Mouse (Mus musculus) neural tube, embryonic 15.5 days (tissue): ENCODE results near the gene Ifnar2. TPM values are rescaled to one million over a fixed set of nuclear protein-coding genes. Genes with fewer than 3 reads are reported as not detected.
A peak's percentile ranks its signal among the peaks of the same experiment; 100 is the strongest.

Experiments used
- ATAC-seq: fragments of 200-750 bp; cut with Nextera tagmentation; 2 replicates; pipeline ENCODE4 v1.8.0; 2017; ENCODE audit warnings: mild to moderate bottlenecking, moderate TSS enrichment, moderate library complexity; ENCODE audit not compliant: low FRiP score
- H3K27ac ChIP-seq: fragments of 300-500 bp; sonication (generic); replicated peaks from 2 replicates; pipeline ENCODE4 v1.5.1; 2015; ENCODE audit warnings: mild to moderate bottlenecking, inconsistent platforms
- H3K27me3 ChIP-seq: fragments of 300-500 bp; sonication (generic); replicated peaks from 2 replicates; pipeline ENCODE4 v1.6.1; 2015; ENCODE audit warnings: inconsistent platforms
- H3K36me3 ChIP-seq: fragments of 300-500 bp; sonication (generic); 2 replicates; pipeline ENCODE4 v1.6.1; 2015; ENCODE audit warnings: inconsistent platforms
- H3K4me1 ChIP-seq: fragments of 300-500 bp; sonication (generic); 2 replicates; pipeline ENCODE4 v1.6.1; 2015; ENCODE audit warnings: inconsistent platforms
- H3K4me2 ChIP-seq: fragments of 300-500 bp; sonication (generic); 2 replicates; pipeline ENCODE4 v1.6.1; 2015; ENCODE audit warnings: inconsistent platforms, mild to moderate bottlenecking, moderate library complexity
- H3K4me3 ChIP-seq: fragments of 300-500 bp; sonication (generic); replicated peaks from 2 replicates; pipeline ENCODE4 v1.5.1; 2015; ENCODE audit warnings: mild to moderate bottlenecking, inconsistent platforms
- H3K9ac ChIP-seq: fragments of 300-500 bp; sonication (generic); replicated peaks from 2 replicates; pipeline ENCODE4 v1.6.1; 2015; ENCODE audit warnings: mild to moderate bottlenecking, inconsistent platforms
- H3K9me3 ChIP-seq: fragments of 300-500 bp; sonication (generic); replicated peaks from 2 replicates; pipeline ENCODE4 v1.6.1; 2016; ENCODE audit warnings: inconsistent platforms
- WGBS: fragments of 180-500 bp; shearing (Covaris S2); methylation state at CpG from one replicate; pipeline ENCODE4 v1.1.7; 2015; ENCODE audit warnings: mixed read lengths; 5-methylcytosine and 5-hydroxymethylcytosine counted together
- polyA plus RNA-seq: library from polyadenylated mRNA; unstranded; fragments of >200 nt; fragmentation: Nextera tagmentation; extraction: Ambion mirVana; gene quantifications from 2 replicates; pipeline ENCODE4 v1.2.1, GENCODE M21; 2015

Gene Ifnar2
- polyA plus RNA-seq, 1 experiment from 2014 or later: 42.3 TPM

- Histone ChIP-seq H3K9ac (no peak overlapping the region), H3K4me2 (peak overlapping the region; percentile 15; the same call in 1 of the 2 replicates)
- WGBS: 45% methylated on average over 14 of the region's 14 CpGs
These were observed 24.4 kb upstream of the Ifnar2 start for GRCm38 (mm10) chr16:91348264-91348565.

DNA sequence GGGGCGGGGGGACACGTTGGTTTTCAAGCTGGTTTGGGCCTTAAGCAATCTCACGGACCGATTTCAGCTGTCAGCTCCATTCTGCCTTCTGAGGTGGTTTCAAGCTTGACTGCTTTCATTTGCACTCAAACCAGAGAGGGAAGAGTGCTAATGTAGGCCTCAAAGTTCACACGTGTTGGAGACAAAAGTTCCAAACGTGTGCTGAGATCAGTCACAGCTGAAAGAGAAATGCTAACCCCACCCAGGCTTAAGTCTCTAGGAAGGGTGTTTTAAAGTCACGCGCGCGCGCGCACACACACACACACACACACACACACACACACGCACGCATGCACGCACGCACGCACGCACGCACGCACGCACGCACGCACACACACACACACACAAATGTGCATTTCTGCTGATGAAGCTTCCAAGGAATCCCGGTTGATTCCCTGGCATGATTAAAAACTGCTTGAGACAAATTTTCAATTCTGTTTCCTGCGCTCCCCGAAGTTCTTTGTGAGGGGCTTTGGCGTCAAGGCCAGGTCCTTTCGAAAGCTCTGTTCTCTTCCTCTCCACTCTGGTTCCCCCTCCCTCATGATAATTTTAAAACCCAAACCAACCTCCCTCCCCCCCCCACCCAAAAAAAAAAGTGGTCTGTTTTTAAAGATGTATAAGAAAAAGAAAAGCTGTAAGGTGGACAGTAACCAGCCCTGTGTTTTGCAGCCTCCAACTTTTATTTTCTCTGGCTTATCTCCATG is 23.8 kb upstream of the Ifnar2 start:
- H3K9me3 ChIP-seq: no peaks in the 10 kb centered on the region

More at GRCm38 (mm10) chr16:91348264-91348565, 24.4 kb upstream of the Ifnar2 start:
- Histone ChIP-seq H3K4me3 (no peak overlapping the region), H3K27me3 (peaks cover 56% of the 10 kb centered on the region), H3K27ac (no peak overlapping the region), H3K9me3 (no peaks in the 10 kb centered on the region), H3K36me3 (no peaks in the 10 kb centered on the region), H3K4me1 (peaks cover 13% of the 10 kb centered on the region)
- no peak for ATAC-seq

DNA sequence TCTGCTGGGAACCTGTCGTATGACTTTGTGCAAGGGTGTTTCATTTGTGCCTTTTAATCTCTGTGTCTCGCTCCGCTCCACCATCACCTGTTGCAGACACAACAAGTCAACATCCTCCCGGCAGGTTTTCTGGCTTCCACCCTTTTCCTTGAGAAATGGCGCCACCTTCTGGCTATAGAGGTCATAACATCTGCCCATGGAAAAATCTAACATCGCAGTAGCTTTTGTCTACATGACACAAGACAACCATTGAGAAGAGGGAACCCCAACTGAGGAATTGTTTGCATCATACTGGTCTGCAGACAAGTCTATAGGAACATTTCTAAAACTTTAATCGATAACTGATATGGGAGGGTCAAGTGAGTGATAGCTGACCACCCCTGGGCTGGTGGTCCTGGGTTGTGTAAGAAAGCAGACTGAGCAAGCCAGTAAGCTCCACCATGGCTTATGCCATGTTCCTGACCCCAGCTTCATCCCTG is 20.5 kb upstream of the Ifnar2 start:
- Histone ChIP-seq H3K4me1 (peaks cover 13% of the 10 kb centered on the region), H3K36me3 (no peaks in the 10 kb centered on the region), H3K9me3 (no peaks in the 10 kb centered on the region), H3K4me2 (no peak overlapping the region), H3K27me3 (peaks cover 59% of the 10 kb centered on the region), H3K27ac (no peak overlapping the region), H3K9ac (no peak overlapping the region), H3K4me3 (no peak overlapping the region)
- no peak for ATAC-seq
- 2% methylated on average over 7 of the region's 7 CpGs for WGBS

More for the DNA sequence above, 23.8 kb upstream of the Ifnar2 start:
- 73% methylated on average over 28 of the region's 28 CpGs for WGBS
- H3K36me3 ChIP-seq: no peaks in the 10 kb centered on the region
- no peak overlapping the region for H3K27ac ChIP-seq
- peaks cover 58% of the 10 kb centered on the region for H3K27me3 ChIP-seq
- H3K4me1 ChIP-seq: peaks cover 13% of the 10 kb centered on the region
- no peak overlapping the region for H3K4me3 ChIP-seq
- 0 out of 2 replicates have a peak overlapping the region, but pooled peaks have one; percentile 15 for H3K4me2 ChIP-seq
- no peak for ATAC-seq
- no peak overlapping the region for H3K9ac ChIP-seq

- Histone ChIP-seq H3K27me3 (peaks cover 59% of the 10 kb centered on the region), H3K9me3 (no peaks in the 10 kb centered on the region), H3K36me3 (no peaks in the 10 kb centered on the region), H3K4me1 (peaks cover 11% of the 10 kb centered on the region), H3K4me3 (no peak overlapping the region), H3K4me2 (no peak overlapping the region), H3K9ac (no peak overlapping the region), H3K27ac (no peak overlapping the region)
- 73% methylated on average over 7 of the region's 7 CpGs for WGBS
- ATAC-seq: no peak
These were observed 19.8 kb upstream of the Ifnar2 start for GRCm38 (mm10) chr16:91352749-91353148.

GRCm38 (mm10) chr16:91353177-91353576 is 19.4 kb upstream of the Ifnar2 start:
- Histone ChIP-seq H3K9ac (no peak overlapping the region), H3K4me2 (no peak overlapping the region), H3K36me3 (no peaks in the 10 kb centered on the region), H3K4me3 (no peak overlapping the region), H3K27me3 (peaks cover 57% of the 10 kb centered on the region), H3K9me3 (no peaks in the 10 kb centered on the region), H3K27ac (no peak overlapping the region), H3K4me1 (peaks cover 7% of the 10 kb centered on the region)
- no peak for ATAC-seq
- WGBS: 85% methylated on average over 6 of the region's 6 CpGs

DNA sequence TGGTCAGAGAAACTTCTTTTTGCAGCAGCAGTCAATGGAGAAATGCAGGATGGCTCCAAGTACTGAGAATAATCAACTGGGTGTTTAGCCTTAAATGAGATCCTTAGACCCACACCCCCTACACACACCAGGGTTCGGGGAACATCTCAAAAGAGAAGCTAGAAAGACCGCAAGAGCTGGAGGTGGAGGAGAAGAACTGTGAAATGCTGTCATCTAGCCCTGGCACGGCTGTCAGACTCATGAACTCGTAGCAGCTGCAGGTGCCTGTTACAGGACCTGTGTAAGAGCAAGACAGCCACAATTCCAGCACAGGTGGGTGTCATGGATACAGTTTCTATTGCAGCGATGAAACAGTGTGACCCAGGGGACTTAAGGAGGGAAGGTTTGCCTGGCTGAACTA is 18.9 kb upstream of the Ifnar2 start:
- H3K4me2 ChIP-seq: no peak overlapping the region
- peaks cover 57% of the 10 kb centered on the region for H3K27me3 ChIP-seq
- no peak overlapping the region for H3K4me3 ChIP-seq
- H3K9me3 ChIP-seq: no peaks in the 10 kb centered on the region
- H3K4me1 ChIP-seq: peaks cover 4% of the 10 kb centered on the region; the same call in 1 of the 2 replicates
- H3K27ac ChIP-seq: no peak overlapping the region
- no peak overlapping the region for H3K9ac ChIP-seq
- ATAC-seq: no peak
- no peaks in the 10 kb centered on the region for H3K36me3 ChIP-seq
- 77% methylated on average over 5 of the region's 5 CpGs for WGBS

DNA sequence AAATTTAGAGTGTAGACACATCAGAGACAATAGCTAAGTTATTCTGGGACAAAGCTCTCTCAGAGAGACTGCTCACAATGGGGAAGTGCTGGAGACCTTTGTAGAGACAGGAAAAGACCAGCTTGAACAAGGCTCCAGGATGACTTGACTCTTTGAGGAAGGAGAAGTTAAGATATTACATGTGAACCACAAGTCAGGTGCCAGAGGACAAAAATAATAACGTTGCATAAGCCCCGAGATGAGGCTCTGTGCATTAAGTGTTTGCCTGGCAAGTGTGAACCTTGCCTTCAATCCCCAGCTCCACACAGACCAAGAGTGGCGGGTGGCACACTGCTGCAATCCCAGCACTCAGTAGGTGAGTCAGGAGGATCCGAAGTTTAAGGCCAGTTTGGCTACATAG is 18.0 kb upstream of the Ifnar2 start:
- Histone ChIP-seq H3K4me1 (peaks cover 3% of the 10 kb centered on the region; the same call in 1 of the 2 replicates), H3K4me3 (no peak overlapping the region), H3K36me3 (no peaks in the 10 kb centered on the region), H3K9ac (no peak overlapping the region), H3K27ac (no peak overlapping the region), H3K9me3 (no peaks in the 10 kb centered on the region), H3K4me2 (no peak overlapping the region), H3K27me3 (peaks cover 57% of the 10 kb centered on the region)
- 84% methylated on average over 4 of the region's 4 CpGs for WGBS
- ATAC-seq: no peak

DNA sequence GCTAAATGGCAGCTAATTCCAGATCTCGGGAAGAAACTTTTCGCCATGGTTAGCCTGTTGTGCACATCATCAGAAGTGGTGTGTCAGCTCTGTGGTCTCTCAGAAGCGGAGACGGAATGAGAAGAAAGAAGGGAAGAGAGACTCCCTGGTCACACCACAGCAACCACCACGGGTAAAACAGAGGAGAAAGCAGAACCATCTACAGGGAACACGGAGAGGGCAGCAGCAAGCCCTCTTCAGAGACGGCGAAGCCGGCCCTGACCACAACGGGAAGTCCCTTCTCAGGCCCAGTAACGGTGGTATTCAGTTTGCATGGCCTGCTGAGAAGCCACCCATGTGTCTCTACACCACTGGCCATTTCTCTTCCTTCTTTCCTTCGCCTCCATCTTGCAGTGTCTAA is 17.4 kb upstream of the Ifnar2 start:
- H3K27me3 ChIP-seq: peaks cover 54% of the 10 kb centered on the region
- WGBS: 74% methylated on average over 12 of the region's 12 CpGs
- no peak for ATAC-seq

GRCm38 (mm10) chr16:91356760-91357525 is 15.6 kb upstream of the Ifnar2 start:
- 77% methylated on average over 10 of the region's 10 CpGs for WGBS
- Histone ChIP-seq H3K36me3 (no peaks in the 10 kb centered on the region), H3K9me3 (no peaks in the 10 kb centered on the region), H3K27ac (no peak overlapping the region), H3K4me3 (no peak overlapping the region), H3K4me2 (no peak overlapping the region), H3K27me3 (peaks cover 37% of the 10 kb centered on the region), H3K9ac (no peak overlapping the region), H3K4me1 (peaks cover 3% of the 10 kb centered on the region; the same call in 1 of the 2 replicates)
- ATAC-seq: no peak

More for the DNA sequence above, 17.4 kb upstream of the Ifnar2 start:
- no peaks in the 10 kb centered on the region for H3K9me3 ChIP-seq
- H3K36me3 ChIP-seq: no peaks in the 10 kb centered on the region
- H3K27ac ChIP-seq: no peak overlapping the region
- no peak overlapping the region for H3K9ac ChIP-seq
- H3K4me3 ChIP-seq: no peak overlapping the region
- H3K4me1 ChIP-seq: peaks cover 3% of the 10 kb centered on the region; the same call in 1 of the 2 replicates
- H3K4me2 ChIP-seq: no peak overlapping the region

DNA sequence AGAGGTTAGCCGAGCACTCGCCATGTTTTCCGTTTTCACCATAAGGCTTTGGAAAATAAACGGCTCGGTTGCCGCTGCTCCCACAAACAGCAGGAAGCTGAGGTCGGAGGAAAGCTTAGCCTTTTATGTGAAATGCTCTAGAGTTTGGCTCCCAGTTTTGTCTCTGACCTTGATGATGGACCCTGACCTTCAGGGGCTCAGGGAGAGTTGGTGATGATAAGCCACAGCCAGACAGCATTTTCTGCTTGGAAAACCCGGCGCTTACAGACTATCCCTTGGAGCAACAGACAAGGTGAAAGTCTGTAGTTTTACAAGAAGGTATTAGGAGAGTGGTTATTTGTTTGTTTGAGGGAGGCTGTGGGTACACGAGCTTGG is 15.1 kb upstream of the Ifnar2 start:
- Histone ChIP-seq H3K9me3 (no peaks in the 10 kb centered on the region), H3K4me1 (peaks cover 3% of the 10 kb centered on the region; the same call in 1 of the 2 replicates), H3K4me3 (no peak overlapping the region), H3K36me3 (no peaks in the 10 kb centered on the region), H3K4me2 (no peak overlapping the region), H3K27ac (no peak overlapping the region), H3K27me3 (peaks cover 34% of the 10 kb centered on the region), H3K9ac (no peak overlapping the region)
- 66% methylated on average over 10 of the region's 10 CpGs for WGBS
- no peak for ATAC-seq

DNA sequence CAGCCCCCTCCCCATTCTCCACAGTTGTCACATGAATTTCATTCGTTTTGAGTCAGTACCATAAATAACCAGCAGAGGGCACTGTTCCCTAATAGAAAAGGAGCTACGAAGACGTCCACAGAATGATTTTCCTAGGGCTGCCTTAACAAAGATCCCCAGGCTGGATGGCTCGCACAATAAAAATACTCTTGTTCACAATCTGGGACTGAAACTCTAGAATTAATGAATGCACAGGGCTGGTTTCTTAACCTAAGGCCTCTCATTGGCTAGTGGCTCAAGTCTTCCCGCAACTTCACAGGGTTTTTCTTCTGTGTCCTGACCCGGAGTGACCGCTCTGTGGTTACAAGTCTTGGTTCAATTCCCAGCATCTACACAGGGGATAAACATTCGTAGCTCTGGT is 14.0 kb upstream of the Ifnar2 start:
- no peak overlapping the region for H3K27ac ChIP-seq
- no peak overlapping the region for H3K4me2 ChIP-seq
- no peak overlapping the region for H3K9ac ChIP-seq
- H3K9me3 ChIP-seq: no peaks in the 10 kb centered on the region
- no peaks in the 10 kb centered on the region for H3K36me3 ChIP-seq
- peaks cover 6% of the 10 kb centered on the region; the same call in 1 of the 2 replicates for H3K4me1 ChIP-seq
- WGBS: 35% methylated on average over 8 of the region's 8 CpGs
- H3K4me3 ChIP-seq: no peak overlapping the region
- no peak for ATAC-seq
- peaks cover 23% of the 10 kb centered on the region for H3K27me3 ChIP-seq

- H3K4me1 ChIP-seq: peaks cover 7% of the 10 kb centered on the region; the same call in 1 of the 2 replicates
- 91% methylated on average over 13 of the region's 13 CpGs for WGBS
- no peak for ATAC-seq
- H3K27ac ChIP-seq: no peak overlapping the region
- no peak overlapping the region for H3K4me2 ChIP-seq
- H3K9me3 ChIP-seq: no peaks in the 10 kb centered on the region
- no peak overlapping the region for H3K4me3 ChIP-seq
- H3K36me3 ChIP-seq: no peaks in the 10 kb centered on the region
- H3K27me3 ChIP-seq: peaks cover 15% of the 10 kb centered on the region; the same call in 1 of the 2 replicates
- no peak overlapping the region for H3K9ac ChIP-seq
These were observed 13.1 kb upstream of the Ifnar2 start for GRCm38 (mm10) chr16:91359531-91359930.
